Mouse (Mus musculus): Measurements from ENCODE around the gene Gm21987. TPM values are rescaled to one million over a fixed set of nuclear protein-coding genes. Genes with fewer than 3 reads are reported as not detected.

Gene Gm21987
- polyA plus RNA-seq, 1 experiment = not detected

GRCm38 (mm10) chr16:38392126-38392894 lies 45.5 kb downstream of the Gm21987 start:
- H3K4me1 ChIP-seq (ENCODE audit: control insufficient read depth, insufficient read depth, low read length) = peaks cover 1% of the 10 kb centered on the region; the same call in 1 of the 2 replicates
- H3K4me3 ChIP-seq (replicated peaks; ENCODE audit: control insufficient read depth, low read depth, low read length) = no peak overlapping the region
- 86% methylated on average over 23 of the region's 23 CpGs for WGBS
- H3K27ac ChIP-seq (ENCODE audit: control insufficient read depth, insufficient read depth, low read depth, low read length, poor library complexity) = no peak overlapping the region
- TF ChIP-seq CTCF (IDR thresholded peaks at IDR 0.05; ENCODE audit: control insufficient read depth, insufficient read depth, low read length) = no peak
- TF ChIP-seq POLR2A (IDR thresholded peaks at IDR 0.05; ENCODE audit: borderline replicate concordance, control insufficient read depth, low read depth, low read length) = no peak

GRCm38 (mm10) chr16:38394191-38394618 lies 47.4 kb downstream of the Gm21987 start:
- H3K4me3 ChIP-seq (replicated peaks; ENCODE audit: control insufficient read depth, low read depth, low read length) = no peak overlapping the region
- H3K27ac ChIP-seq (ENCODE audit: control insufficient read depth, insufficient read depth, low read depth, low read length, poor library complexity) = peak overlapping the region; percentile 9; the same call in 1 of the 2 replicates
- TF ChIP-seq POLR2A (IDR thresholded peaks at IDR 0.05; ENCODE audit: borderline replicate concordance, control insufficient read depth, low read depth, low read length) (no peak), CTCF (IDR thresholded peaks at IDR 0.05; ENCODE audit: control insufficient read depth, insufficient read depth, low read length) (no peak)
- peaks cover 3% of the 10 kb centered on the region; the same call in 1 of the 2 replicates for H3K4me1 ChIP-seq (ENCODE audit: control insufficient read depth, insufficient read depth, low read length)
- whole genome bisulfite sequencing = 37% methylated on average over 8 of the region's 8 CpGs

DNA sequence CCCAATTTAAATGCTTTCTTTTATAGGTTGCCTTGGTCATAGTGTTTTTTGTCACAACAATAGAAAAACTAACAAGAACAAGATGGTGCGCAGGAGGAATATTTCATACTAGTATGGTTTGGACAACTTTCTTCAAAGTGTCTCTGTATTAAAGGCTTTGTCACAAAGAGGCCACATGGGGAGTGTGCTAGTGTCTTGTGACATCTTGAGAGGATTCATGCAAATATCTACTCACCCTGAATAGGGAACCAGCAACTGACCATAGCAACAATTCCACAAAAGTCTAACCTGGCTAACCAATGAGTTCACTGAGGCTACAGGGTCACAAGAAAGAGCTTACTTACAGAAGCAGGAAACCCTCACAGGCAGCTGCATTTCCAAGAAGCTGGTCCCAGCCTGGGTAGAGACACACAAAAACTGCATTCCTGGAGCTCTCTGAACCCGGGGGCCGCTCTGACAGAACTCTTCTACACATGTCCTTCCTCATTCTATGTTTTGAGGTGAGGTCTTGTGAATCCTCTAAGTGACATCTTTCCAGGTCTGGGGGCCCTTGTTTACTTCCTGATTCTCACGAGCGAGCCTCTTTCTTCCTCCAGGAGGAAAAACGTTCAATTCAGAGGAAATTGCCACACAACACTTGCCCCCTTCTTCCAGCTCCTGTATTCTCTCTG lies 48.4 kb downstream of the Gm21987 start:
- peak overlapping the region; percentile 5; the same call in 1 of the 2 replicates for H3K27ac ChIP-seq (ENCODE audit: control insufficient read depth, insufficient read depth, low read depth, low read length, poor library complexity)

DNA sequence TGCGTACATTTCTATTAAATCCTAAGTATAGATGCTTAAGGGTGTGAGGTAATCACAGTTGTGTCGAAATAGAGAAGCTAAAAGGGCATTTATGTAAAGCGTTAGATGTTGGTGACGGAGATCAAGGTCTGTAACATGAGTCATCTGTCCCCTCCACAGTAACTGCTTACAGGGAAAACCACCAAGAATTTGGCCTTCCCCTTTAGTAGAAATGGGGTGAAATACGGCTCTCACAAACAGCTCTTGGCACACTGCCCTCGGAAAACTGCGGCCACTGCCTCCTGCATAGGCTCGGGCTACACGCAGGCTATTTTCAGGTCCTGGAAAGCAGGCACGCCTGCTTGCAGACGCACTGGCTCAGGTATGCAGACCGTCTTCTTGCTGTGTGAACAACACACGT lies 49.3 kb downstream of the Gm21987 start:
- H3K4me3 ChIP-seq (replicated peaks; ENCODE audit: control insufficient read depth, low read depth, low read length) = no peak overlapping the region
- peak overlapping the region; percentile 18; the same call in 1 of the 2 replicates for H3K27ac ChIP-seq (ENCODE audit: control insufficient read depth, insufficient read depth, low read depth, low read length, poor library complexity)
- 9% methylated on average over 13 of the region's 13 CpGs for WGBS
- TF ChIP-seq POLR2A (IDR thresholded peaks at IDR 0.05; ENCODE audit: borderline replicate concordance, control insufficient read depth, low read depth, low read length) = no peak
- TF ChIP-seq CTCF (IDR thresholded peaks at IDR 0.05; ENCODE audit: control insufficient read depth, insufficient read depth, low read length) = no peak
- H3K4me1 ChIP-seq (ENCODE audit: control insufficient read depth, insufficient read depth, low read length) = peaks cover 4% of the 10 kb centered on the region; the same call in 1 of the 2 replicates

More for the DNA sequence above, 48.4 kb downstream of the Gm21987 start:
- Histone ChIP-seq H3K4me3 (replicated peaks; ENCODE audit: control insufficient read depth, low read depth, low read length) (no peak overlapping the region), H3K4me1 (ENCODE audit: control insufficient read depth, insufficient read depth, low read length) (peaks cover 4% of the 10 kb centered on the region; the same call in 1 of the 2 replicates)
- 32% methylated on average over 6 of the region's 6 CpGs for WGBS
- TF ChIP-seq POLR2A (IDR thresholded peaks at IDR 0.05; ENCODE audit: borderline replicate concordance, control insufficient read depth, low read depth, low read length) (no peak), CTCF (IDR thresholded peaks at IDR 0.05; ENCODE audit: control insufficient read depth, insufficient read depth, low read length) (no peak)

- H3K4me1 ChIP-seq (ENCODE audit: control insufficient read depth, insufficient read depth, low read length) = peaks cover 4% of the 10 kb centered on the region; the same call in 1 of the 2 replicates
- 73% methylated on average over 6 of the region's 6 CpGs for WGBS
- TF ChIP-seq CTCF (IDR thresholded peaks at IDR 0.05; ENCODE audit: control insufficient read depth, insufficient read depth, low read length) = no peak
- TF ChIP-seq POLR2A (IDR thresholded peaks at IDR 0.05; ENCODE audit: borderline replicate concordance, control insufficient read depth, low read depth, low read length) = no peak
These were observed 51.4 kb downstream of the Gm21987 start for GRCm38 (mm10) chr16:38398266-38398665.

GRCm38 (mm10) chr16:38399076-38399475 lies 52.2 kb downstream of the Gm21987 start:
- WGBS = 27% methylated on average over 3 of the region's 3 CpGs
- H3K4me1 ChIP-seq (ENCODE audit: control insufficient read depth, insufficient read depth, low read length) = peaks cover 4% of the 10 kb centered on the region; the same call in 1 of the 2 replicates
- H3K4me3 ChIP-seq (replicated peaks; ENCODE audit: control insufficient read depth, low read depth, low read length) = no peak overlapping the region
- no peak overlapping the region for H3K27ac ChIP-seq (ENCODE audit: control insufficient read depth, insufficient read depth, low read depth, low read length, poor library complexity)
- no peak for TF ChIP-seq CTCF (IDR thresholded peaks at IDR 0.05; ENCODE audit: control insufficient read depth, insufficient read depth, low read length)
- TF ChIP-seq POLR2A (IDR thresholded peaks at IDR 0.05; ENCODE audit: borderline replicate concordance, control insufficient read depth, low read depth, low read length) = no peak

More at GRCm38 (mm10) chr16:38398266-38398665, 51.4 kb downstream of the Gm21987 start:
- Histone ChIP-seq H3K27ac (ENCODE audit: control insufficient read depth, insufficient read depth, low read depth, low read length, poor library complexity) (no peak overlapping the region), H3K4me3 (replicated peaks; ENCODE audit: control insufficient read depth, low read depth, low read length) (no peak overlapping the region)

DNA sequence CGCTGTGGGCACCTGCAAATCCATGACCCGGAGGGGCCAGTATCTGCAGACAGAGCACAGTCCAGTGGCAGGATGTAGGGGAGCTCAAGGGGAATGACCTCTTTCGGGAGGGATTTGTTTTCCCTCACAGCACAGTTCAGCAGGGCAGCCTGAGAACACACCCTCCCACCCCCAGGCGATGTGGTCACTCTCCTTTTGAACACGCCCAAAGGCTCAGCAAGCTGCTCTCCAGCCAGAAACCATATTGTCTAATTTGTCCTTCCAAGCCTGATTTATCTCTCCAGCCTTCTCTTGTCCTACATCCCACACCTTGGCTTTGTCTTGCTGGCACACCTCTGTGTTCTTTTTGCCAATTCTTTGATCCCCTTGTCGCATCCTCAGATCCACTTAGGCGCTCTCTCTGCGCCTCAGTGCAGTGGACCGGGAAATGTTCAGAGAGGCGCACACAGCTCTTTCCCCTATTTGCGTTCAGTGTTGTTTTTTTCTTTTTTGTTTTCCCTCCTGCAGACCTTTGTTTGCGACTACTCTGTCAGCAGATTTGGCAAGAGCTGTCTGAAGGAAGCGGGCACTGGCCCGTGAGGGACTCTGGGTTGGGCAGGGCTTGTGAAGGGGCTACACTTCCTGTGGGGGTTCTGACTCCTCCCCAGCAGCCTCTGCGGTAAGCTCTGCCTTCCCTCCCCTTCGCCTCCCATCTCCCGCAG lies 52.8 kb downstream of the Gm21987 start:
- Histone ChIP-seq H3K4me3 (replicated peaks; ENCODE audit: control insufficient read depth, low read depth, low read length) (no peak overlapping the region), H3K4me1 (ENCODE audit: control insufficient read depth, insufficient read depth, low read length) (peaks cover 4% of the 10 kb centered on the region; the same call in 1 of the 2 replicates), H3K27ac (ENCODE audit: control insufficient read depth, insufficient read depth, low read depth, low read length, poor library complexity) (0 out of 2 replicates have a peak overlapping the region, but pooled peaks have one; percentile 11)
- TF ChIP-seq CTCF (IDR thresholded peaks at IDR 0.05; ENCODE audit: control insufficient read depth, insufficient read depth, low read length) = no peak
- no peak for TF ChIP-seq POLR2A (IDR thresholded peaks at IDR 0.05; ENCODE audit: borderline replicate concordance, control insufficient read depth, low read depth, low read length)
- WGBS = 12% methylated on average over 17 of the region's 17 CpGs

All from bone marrow, adult 2 months (tissue).